Mouse (Mus musculus): Measurements from ENCODE around the gene Dmwd.

Dmwd gene

DNA sequence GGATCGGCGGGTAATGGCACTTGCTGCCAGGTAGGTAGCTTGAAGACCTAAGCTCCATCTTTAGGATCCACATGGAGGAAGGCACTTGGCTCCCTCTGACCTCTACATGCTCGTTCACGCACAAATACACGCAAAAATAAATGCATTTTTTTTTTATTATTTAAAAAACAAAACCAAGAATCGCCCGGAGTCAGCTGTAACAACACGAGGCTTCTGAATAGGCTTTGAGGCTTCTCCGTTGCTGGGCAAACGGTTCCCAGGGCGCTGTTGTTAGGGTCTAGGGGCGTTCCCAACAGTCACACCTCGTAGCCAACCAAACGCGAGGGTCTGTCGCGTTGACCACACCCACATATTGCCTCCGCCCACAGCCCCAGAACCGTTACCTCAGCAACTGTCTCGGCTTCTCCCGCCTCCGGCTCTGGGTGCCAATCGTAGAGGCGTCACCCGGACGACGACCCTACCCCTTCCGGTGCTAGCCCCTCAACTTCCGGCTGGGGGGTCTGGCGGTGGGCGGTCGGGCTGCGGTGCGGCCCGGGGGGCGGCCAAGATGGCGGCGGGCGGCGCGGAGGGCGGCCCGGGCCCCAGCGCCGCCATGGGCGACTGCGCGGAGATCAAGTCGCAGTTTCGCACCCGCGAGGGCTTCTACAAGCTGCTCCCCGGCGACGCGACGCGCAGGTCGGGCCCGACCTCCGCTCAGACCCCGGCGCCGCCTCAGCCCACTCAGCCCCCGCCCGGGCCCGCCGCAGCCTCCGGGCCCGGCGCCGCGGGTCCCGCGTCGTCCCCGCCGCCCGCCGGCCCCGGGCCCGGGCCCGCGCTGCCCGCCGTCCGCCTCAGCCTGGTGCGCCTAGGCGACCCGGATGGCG lies at the start of gene Dmwd:
Gene Dmwd (plus strand): TSS at position 505 of the 863 bp plus-strand sequence.
- peak; percentile 98 for DNase-seq (ENCODE audit: low read depth, low spot score)

DNA sequence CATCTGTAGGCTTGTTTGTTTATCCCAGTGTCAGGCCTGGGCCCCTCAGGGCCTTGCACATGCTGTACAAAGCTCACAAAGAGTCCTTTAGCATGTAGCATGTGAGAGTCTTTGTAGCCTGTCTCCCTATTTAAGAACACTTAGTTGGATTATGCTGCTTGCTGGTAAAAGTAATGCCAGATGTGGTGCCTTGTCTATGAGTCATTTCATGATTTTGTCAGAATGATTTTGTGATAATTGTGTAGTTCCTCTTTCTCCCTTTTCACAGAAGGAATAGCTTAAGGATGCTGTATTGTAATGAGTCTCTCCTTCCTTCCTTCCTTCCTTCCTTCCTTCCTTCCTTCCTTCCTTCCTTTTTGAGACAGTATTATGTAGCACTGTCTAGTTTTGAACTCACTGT lies 48.0 kb upstream of the Dmwd start:
- DNase-seq (ENCODE audit: low read depth, low spot score) = no peak

DNA sequence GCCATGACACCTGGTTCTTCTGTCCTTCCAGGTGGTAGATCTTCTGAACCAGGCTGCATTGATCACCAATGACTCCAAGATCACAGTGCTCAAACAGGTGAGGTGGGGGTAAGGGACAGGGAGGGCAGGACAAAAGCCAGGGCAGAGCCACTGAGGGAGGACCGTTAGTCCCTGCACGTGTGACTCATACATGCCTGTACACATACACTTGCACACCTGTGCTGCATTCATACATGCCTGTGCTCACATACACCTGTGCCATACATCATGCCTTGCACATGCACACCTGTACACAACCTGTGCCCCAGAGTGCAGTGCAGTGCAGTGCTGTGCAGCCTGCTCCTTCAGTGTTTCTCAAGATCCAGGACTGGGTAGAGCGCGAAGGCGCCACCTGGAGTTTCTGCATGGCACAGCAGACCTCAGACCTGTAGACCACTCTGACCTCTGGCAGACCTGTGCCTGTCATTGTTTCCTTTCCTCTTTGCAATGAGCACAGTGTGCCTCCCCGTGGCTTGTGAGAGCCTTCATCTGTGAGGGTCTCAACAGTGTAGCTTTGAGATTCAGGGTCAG lies 46.9 kb upstream of the Dmwd start:
- no peak for DNase-seq (ENCODE audit: low read depth, low spot score)

DNA sequence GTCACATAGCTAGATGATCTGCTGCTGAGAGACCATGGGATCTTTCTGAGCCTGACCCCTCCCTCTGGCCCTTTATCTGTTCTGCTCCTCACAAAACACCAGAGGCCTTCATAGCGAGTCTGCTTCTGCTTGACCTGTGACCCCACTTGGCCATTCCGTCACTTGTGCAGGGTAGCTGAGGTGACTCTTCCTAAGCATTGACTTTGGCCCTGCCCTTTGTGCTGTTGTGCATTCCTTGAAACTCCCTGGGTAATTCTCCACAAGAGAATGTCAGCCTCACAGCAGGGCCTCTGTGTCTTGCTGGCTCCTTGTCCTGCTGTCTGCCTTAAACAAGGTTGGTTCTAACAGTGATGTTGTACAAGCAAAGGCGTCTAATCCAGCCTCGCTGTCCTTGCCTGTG lies 44.4 kb upstream of the Dmwd start:
- DNase-seq (ENCODE audit: low read depth, low spot score) = no peak

DNA sequence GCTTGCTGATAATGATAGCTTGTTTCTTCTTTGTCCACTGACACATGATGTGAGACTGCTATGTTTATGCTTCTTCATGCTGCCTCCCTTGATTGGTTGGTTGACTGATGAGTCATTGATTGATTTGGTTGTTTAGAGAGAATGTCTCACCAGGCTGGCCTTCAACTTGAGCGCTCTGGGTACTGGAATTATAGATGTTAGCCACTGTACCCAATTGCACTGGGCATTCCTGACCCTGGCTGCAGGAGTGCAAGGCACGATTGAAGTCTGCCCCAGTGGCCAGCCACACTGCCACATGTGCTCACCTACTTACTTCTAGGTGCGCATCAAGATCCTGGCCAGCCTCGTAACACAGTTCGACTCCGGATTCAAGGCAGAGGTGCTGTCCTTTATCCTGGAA lies 31.4 kb upstream of the Dmwd start:
- no peak for DNase-seq (ENCODE audit: low read depth, low spot score)

DNA sequence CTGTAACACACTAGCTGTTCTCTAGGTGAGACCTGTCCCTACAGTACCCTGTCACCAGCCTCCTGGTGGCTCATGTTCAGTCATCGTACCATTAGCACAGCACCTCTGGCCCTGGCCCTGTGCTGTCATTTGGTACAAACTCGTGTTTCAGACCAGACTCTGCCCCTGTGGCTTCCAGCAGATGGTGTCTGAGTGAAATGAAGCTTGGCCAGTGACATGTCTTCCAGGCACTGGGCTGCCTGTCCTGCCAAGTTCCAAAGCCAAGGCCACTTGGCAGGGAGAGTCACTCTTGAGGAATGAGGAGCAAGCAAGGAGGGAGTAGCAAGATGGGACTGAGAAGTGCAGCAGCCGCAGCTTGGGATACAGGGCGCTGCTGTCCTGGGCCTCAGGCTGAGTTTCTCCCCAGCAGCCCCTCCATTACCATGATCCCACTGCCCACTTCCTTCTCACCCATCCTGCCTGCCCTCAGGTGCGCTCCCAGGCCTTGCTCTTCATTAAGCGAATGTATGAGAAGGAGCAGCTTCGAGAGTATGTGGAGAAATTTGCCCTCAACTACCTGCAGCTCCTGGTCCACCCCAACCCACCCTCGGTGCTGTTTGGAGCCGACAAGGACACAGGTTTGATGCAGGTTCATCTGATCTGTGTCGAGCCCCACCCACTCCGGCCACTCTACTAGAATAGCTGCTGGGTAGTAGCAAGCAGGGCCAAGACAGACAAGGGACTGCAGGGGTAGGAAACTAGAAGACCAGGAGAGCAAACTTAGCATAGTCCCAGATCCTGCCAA lies 29.5 kb upstream of the Dmwd start:
- DNase-seq (ENCODE audit: low read depth, low spot score) = no peak

DNA sequence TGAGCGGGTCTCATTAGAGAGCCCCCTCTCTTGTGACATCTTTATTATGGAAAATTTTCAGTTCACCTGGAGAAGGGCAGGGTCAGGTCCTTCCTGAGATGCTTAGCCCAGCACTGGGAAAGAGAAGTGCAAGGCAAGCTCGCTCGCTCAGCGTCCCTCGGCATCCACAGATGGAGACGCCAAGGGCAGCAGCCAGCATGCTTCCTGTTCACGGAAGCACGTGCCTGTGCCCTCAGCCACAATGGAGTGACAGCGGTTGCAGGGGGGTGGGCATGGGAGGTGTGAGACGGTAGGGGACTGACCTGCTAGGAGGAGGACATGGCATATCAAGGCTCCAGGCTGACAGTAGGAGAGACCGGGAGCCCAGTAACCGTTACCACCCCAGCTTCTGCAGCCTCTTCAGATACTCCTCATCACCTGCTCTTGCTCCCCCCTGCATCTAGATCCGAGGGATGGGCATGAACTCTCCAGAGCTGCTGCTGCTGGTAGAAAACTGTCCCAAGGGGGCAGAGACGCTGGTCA lies 28.0 kb upstream of the Dmwd start:
- no peak for DNase-seq (ENCODE audit: low read depth, low spot score)

DNA sequence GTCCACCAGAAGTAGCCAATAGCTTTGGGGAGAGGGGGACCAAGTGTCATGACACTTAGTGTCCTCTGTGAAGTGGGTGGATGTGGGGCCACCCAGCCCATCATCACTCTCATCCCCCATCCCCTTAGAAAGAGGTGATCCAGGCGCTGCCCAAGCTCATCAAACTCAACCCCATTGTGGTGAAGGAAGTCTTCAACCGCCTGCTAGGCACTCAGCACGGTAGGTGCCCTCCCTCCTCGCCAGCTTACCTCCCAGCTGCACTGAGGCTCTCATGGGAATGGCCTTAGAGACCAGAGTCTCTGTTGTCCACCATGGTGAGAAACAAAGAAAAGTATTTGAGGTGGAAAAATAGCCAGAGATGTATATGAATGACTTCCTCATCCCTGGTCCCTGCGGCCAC lies 26.8 kb upstream of the Dmwd start:
- DNase-seq (ENCODE audit: low read depth, low spot score) = no peak

DNA sequence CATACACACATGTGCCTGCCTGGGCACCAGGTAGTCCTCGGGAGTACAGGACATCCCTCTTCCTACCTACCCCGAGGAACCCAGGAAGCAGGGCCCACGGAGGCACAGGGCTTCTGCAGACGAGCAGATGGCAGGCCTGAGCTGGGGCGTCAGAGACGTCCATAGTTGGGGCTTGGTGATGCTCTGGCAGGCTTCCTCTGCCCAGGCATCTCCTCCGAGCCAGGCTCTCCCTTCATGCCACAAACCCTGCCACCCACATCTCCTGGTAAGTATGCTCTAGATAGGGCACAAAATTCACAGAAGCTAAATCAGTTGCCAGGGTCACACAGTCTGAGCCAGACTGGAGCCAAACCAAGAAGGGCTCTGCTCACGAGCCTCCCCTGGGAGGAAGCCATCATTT lies 25.9 kb upstream of the Dmwd start:
- DNase-seq (ENCODE audit: low read depth, low spot score) = no peak

DNA sequence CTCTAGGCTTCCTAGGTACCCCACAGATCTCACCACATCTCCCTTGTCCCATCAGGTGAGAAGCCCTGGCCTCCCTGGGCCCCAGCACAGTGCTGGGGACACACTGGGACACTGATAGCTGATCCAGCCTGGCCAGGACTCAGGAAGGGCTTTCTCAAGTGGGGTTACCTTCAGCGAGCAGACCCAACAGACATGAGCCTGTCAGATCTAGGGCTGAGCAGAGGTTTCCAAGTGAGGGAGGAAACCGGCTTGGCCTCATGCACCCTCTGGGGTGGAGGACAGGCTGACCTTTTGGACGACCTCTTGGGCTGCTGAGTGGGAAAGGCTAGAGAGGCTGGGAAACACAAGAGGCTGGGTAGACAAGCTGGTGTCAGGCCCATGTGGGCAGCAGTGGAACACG lies 24.9 kb upstream of the Dmwd start:
- no peak for DNase-seq (ENCODE audit: low read depth, low spot score)

DNA sequence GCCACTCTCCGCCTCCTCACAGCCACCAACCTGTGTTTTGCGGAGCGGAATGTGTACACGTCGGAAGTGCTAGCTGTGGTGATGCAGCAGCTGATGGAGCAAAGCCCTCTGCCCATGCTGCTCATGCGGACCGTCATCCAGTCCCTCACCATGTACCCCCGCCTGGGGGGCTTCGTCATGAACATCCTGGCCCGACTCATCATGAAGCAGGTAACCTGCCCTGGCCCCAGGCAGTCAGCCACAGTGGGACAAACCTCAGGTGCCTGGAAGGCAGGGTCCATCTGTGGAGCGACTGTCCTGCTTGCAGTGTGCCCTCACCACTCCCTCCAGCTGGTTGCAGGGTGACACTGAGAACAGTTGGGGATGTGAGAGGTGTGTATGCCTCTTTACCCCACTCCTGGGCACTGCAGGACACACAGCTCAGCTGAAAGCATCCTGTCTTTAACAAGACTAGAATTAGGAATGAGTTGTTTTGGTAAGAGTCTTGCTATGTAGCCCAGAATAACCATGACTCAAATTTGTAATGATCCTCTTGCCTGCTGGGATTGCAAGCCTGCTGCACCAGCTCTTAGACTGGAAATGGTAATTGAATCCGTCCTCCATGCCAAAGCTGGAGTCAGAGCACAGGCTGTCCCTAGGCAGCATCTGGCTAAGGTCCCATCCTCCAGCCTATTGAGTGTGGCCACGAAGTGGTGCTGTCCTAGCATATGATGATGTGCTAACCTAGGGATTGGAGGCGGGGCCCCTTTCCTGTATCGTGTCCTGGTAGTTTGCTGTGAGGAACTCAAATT lies 23.5 kb upstream of the Dmwd start:
- no peak for DNase-seq (ENCODE audit: low read depth, low spot score)

DNA sequence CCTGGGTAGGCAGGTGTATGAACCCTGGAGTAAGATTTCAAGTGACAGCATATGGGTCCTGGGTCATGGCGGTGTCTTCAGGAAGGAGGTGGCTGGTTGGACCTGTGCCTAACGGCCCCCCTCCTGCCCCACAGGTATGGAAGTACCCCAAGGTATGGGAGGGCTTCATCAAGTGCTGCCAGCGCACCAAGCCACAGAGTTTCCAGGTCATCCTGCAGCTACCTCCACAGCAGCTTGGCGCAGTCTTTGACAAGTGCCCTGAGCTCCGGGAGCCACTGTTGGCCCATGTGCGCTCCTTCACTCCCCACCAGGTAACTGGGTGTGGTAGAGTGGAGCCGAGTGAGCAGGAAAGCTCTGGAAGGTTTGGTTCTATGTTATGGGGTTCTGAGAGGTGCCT lies 22.9 kb upstream of the Dmwd start:
- no peak for DNase-seq (ENCODE audit: low read depth, low spot score)

DNA sequence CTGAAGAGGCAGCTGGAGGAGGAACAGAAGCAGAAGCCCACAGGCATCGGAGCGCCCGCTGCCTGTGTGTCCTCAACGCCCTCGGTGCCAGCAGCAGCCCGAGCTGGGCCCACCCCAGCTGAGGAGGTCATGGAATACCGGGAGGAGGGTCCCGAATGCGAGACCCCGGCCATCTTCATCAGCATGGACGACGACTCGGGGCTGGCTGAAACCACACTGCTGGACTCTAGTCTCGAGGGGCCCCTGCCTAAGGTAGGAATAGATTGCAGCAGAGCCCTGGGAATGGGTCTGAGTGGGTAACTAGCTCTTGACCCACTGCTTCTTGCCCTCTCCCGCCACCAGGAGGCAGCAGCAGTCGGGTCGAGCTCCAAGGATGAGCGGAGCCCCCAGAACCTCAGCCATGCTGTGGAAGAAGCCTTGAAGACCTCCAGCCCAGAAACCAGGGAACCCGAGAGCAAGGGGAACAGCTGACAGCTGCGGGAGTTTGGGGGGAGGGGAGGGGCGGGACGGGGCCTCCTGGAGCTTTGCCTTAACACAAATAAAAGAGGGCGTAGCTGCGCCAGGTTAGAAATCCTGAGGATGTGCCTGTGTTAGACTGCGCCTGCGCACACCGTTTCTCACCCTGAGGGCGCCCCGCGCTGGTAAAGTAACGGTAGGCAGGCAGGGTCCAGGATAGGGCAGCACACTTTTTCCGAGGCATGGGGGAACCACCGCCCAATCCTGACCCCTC lies 21.8 kb upstream of the Dmwd start, which contains the start of gene Rsph6a:
Gene Rsph6a (plus strand): TSS at position 644 of the 730 bp plus-strand sequence.
- peak; percentile 22 for DNase-seq (ENCODE audit: low read depth, low spot score)

DNA sequence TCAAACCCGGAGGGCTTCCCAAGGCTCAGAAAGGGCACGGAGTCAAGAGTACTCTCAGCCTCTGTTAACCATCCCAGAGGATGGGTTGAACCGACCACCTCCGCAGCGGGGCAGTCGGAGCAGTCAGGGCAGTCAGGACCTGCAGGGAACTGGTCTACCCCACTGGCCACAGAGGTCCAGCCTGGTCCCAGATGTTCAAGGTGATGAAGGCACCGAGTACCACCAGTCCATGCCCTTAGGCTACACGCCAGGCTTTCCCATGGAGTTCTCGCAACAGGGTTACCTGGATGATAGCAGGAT lies 21.3 kb upstream of the Dmwd start:
- no peak for DNase-seq (ENCODE audit: low read depth, low spot score)

DNA sequence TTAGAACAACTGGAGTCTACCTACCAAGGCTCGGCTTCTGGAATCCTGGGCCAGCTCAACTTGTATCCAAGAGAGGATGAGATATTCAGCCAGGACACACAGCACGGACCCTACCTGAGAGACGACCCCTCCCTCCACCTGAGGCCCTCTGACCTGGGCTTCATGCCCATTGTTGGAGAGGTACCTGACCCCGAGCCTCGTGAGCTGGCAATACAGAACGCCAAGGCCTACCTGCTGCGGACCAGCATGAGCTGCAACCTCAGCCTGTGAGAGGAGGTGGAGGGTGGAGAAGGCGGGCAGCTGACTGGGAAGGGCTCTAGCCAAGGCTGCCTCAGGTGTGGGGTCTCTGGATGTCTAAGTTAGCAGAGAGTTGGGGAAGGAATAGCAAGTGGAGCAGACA lies 20.9 kb upstream of the Dmwd start:
- DNase-seq (ENCODE audit: low read depth, low spot score) = no peak

DNA sequence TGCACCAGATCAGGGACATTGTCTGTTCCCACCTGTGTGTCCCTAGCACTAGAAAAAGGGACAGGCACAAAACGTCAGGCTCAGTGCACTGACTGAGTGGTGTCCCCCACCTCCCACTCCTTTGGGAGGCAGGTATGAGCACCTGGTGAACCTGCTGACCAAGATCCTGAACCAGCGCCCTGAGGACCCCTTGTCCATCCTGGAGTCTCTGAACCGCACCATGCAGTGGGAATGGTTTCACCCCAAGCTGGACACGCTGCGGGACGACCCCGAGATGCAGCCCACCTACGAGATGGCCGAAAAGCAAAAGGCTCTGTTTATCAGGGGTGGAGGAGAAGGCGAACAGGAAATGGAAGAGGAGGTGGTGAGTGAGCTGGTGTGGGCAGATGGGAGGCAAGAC lies 18.6 kb upstream of the Dmwd start:
- DNase-seq (ENCODE audit: low read depth, low spot score) = no peak

DNA sequence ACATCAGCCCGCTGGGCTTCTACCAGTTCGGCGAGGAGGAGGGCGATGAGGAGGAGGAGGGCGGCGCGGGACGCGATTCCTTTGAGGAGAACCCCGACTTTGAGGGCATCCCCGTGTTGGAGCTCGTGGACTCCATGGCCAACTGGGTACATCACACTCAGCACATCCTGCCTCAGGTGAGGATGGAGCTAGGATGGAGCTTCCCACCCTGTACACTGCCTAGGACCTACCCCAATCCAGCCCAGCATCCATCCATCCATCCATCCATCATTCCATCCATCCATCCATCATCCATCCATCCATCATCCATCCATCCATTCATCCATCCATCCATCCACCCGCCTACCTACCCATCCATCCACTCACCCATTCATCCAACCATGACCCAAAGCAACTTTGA lies 10.1 kb upstream of the Dmwd start:
- DNase-seq (ENCODE audit: low read depth, low spot score) = no peak

DNA sequence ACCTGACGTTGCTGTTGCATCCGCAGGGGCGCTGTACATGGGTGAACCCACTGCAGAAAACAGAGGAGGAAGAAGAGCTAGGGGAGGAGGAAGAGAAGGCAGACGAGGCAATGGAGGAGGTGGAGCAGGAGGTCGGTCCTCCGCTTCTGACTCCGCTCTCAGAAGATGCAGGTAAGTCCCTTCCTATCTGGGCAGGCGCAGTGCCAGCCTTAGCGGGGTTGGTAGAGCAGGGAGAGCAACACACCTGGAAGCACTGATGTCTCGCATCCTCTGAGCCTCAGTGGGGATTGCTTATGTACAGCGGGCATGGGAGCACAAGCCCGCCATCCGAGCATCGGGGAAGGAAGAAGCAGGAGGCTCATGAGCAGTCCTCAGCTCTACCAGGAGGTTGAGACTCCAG lies 9.0 kb upstream of the Dmwd start:
- DNase-seq (ENCODE audit: low read depth, low spot score) = no peak

DNA sequence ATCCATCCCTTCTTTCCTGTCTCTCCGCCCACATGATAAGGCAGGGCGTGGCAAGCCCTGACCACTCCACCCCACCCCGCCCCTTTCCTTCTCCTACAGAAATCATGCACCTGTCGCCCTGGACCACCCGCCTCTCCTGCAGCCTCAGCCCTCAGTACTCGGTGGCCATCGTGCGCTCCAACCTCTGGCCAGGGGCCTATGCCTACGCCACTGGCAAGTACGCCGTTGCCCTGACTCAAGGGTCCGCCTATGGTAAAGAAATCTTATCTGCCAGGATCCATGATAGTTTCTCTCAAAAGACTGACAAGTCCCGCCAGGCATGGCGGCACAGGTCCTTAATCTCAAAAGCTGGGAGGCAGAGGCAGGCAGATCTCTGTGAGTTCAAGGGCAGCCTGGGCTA lies 8.1 kb upstream of the Dmwd start:
- no peak for DNase-seq (ENCODE audit: low read depth, low spot score)

DNA sequence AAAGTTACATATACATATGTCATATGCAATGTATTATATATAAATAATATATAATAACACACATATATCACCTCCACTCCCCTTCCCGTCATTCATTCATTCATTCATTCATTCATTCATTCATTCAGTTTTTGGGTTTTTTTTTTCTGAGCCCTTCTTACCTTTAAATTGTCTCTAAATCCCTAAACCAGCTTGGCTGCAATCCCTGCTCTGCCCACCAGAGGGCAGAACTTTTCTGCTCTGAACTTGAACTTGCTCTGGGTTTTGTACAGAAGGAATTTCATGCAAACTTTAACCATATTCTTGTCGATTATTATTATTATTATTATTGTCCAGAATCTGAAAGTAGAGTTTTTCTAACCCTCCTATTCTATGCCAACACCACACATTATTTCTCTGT lies 7.3 kb upstream of the Dmwd start:
- peak; percentile 20 for DNase-seq (ENCODE audit: low read depth, low spot score)

DNA sequence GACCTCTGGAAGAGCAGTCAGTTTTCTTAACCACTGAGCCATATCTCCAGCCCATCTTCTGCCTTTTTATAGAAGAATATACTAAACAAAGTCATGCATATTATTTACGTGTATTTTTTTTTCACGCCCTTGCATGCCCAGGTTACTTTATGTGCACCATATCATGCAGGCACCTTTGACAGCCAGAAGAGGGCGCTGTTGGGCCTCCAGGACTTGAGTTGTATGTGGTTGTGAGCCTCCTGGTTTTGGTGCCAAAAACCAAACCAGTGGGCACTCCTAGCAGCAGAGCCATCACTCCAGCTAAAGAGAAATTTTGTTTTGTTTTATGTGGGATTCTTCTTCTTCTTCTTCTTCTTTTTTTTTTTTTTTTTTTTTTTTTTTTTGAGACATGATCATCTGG lies 6.5 kb upstream of the Dmwd start:
- no peak for DNase-seq (ENCODE audit: low read depth, low spot score)
